Mouse (Mus musculus) heart, embryonic 11.5 days (tissue): ENCODE results near the gene Wdr61. TPM values are rescaled to one million over a fixed set of nuclear protein-coding genes. Genes with fewer than 3 reads are reported as not detected.
A peak's percentile ranks its signal among the peaks of the same experiment; 100 is the strongest.

ENCODE experiments used
- ATAC-seq: fragments of 200-750 bp; cut with Nextera tagmentation; replicated peaks from 2 replicates; pipeline ENCODE4 v1.8.0; 2017; ENCODE audit warnings: moderate library complexity; ENCODE audit not compliant: insufficient number of reproducible peaks, low FRiP score, low TSS enrichment
- H3K27ac ChIP-seq: fragments of 300-500 bp; sonication (generic); 2 replicates; pipeline ENCODE4 v1.5.1; 2014; ENCODE audit warnings: mild to moderate bottlenecking, low read depth, low read length
- H3K27me3 ChIP-seq: fragments of 300-500 bp; sonication (generic); 2 replicates; pipeline ENCODE4 v1.6.1; 2014; ENCODE audit warnings: mild to moderate bottlenecking, low read length, mixed read lengths; ENCODE audit not compliant: control insufficient read depth, insufficient read depth
- H3K36me3 ChIP-seq: fragments of 300-500 bp; sonication (generic); 2 replicates; pipeline ENCODE4 v1.6.1; 2014; ENCODE audit warnings: mild to moderate bottlenecking, low read length, moderate library complexity, mixed read lengths; ENCODE audit not compliant: control insufficient read depth, insufficient read depth
- H3K4me1 ChIP-seq: fragments of 300-500 bp; sonication (generic); 2 replicates; pipeline ENCODE4 v1.6.1; 2014; ENCODE audit warnings: low read length; ENCODE audit not compliant: control insufficient read depth, insufficient read depth
- H3K4me2 ChIP-seq: fragments of 300-500 bp; sonication (generic); 2 replicates; pipeline ENCODE4 v1.6.1; 2014; ENCODE audit warnings: mild to moderate bottlenecking, moderate library complexity
- H3K4me3 ChIP-seq: fragments of 300-500 bp; sonication (generic); 2 replicates; pipeline ENCODE4 v1.5.1; 2014; ENCODE audit warnings: low read depth, low read length
- H3K9ac ChIP-seq: fragments of 300-500 bp; sonication (generic); 2 replicates; pipeline ENCODE4 v1.6.1; 2014; ENCODE audit warnings: mild to moderate bottlenecking, low read depth, low read length, moderate library complexity
- H3K9me3 ChIP-seq: fragments of 300-500 bp; sonication (generic); replicated peaks from 2 replicates; pipeline ENCODE4 v1.6.1; 2016; ENCODE audit warnings: low read length; ENCODE audit not compliant: control insufficient read depth
- WGBS: fragments of 180-500 bp; shearing (Covaris S2); extraction: QIAGEN DNeasy Blood & Tissue Kit; methylation state at CpG from one replicate; pipeline ENCODE4 v1.1.7; 2014; ENCODE audit not compliant: insufficient replicate concordance; 5-methylcytosine and 5-hydroxymethylcytosine counted together
- microRNA-seq: library from miRNA; unstranded; fragments of <30 nt; microRNA quantifications from one replicate; pipeline ENCODE4, GENCODE M21; 2016; ENCODE audit warnings: borderline number of aligned reads
- polyA plus RNA-seq: library from polyadenylated mRNA; unstranded; fragments of >200 nt; fragmentation: Nextera tagmentation; extraction: Ambion mirVana; gene quantifications from 2 replicates; pipeline ENCODE4 v1.2.1, GENCODE M21; 2014

The Wdr61 gene
- polyA plus RNA-seq, 1 experiment from 2014 or later: 124 TPM

- 0 out of 2 replicates have a peak, but pooled peaks have one; percentile 49 for ATAC-seq
- H3K4me2 ChIP-seq: peak overlapping the region; percentile 69
- no peaks in the 10 kb centered on the region for H3K4me1 ChIP-seq
- H3K9me3 ChIP-seq: no peaks in the 10 kb centered on the region
- H3K9ac ChIP-seq: peak overlapping the region; percentile 59; the same call in 1 of the 2 replicates
- H3K4me3 ChIP-seq: peak overlapping the region; percentile 32
- H3K36me3 ChIP-seq: no peaks in the 10 kb centered on the region
- H3K27me3 ChIP-seq: no peaks in the 10 kb centered on the region; the same call in 1 of the 2 replicates
- WGBS: 2% methylated on average over 14 of the region's 14 CpGs
- no peak overlapping the region for H3K27ac ChIP-seq
Observed at GRCm38 (mm10) chr9:54676531-54676986, 57.8 kb downstream of the Wdr61 start.

DNA sequence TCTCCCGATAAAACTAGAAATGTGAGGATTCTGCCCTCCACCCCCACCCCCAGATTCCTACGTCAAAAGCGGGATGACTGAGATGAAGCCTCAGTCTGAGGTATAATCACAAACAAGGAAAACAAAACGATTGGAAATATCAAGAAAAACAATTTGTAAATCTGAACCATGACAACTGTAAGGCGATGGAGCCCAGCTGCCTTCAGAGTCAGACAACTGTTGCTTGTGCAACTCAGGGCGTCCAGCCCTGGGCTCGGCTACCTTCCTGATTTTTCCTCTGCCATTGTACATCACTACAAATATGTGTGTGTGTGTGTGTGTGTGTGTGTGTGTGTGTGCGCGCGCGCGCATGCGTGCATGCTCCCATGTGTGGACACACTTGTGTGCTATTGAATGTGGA, 60.4 kb downstream of the Wdr61 start:
- 85% methylated on average over 13 of the region's 13 CpGs for WGBS
- Histone ChIP-seq H3K4me2 (no peak overlapping the region), H3K27ac (no peak overlapping the region), H3K4me1 (no peaks in the 10 kb centered on the region), H3K4me3 (no peak overlapping the region), H3K36me3 (no peaks in the 10 kb centered on the region), H3K27me3 (no peaks in the 10 kb centered on the region; the same call in 1 of the 2 replicates), H3K9me3 (no peaks in the 10 kb centered on the region), H3K9ac (no peak overlapping the region)
- ATAC-seq: no peak

- no peaks in the 10 kb centered on the region; the same call in 1 of the 2 replicates for H3K27me3 ChIP-seq
- no peak for ATAC-seq
- 80% methylated on average over 3 of the region's 3 CpGs for WGBS
- H3K4me3 ChIP-seq: no peak overlapping the region
- no peak overlapping the region for H3K4me2 ChIP-seq
- H3K36me3 ChIP-seq: no peaks in the 10 kb centered on the region
- no peaks in the 10 kb centered on the region for H3K4me1 ChIP-seq
- no peak overlapping the region for H3K9ac ChIP-seq
- no peaks in the 10 kb centered on the region for H3K9me3 ChIP-seq
- H3K27ac ChIP-seq: no peak overlapping the region
Observed at GRCm38 (mm10) chr9:54671962-54672361, 62.4 kb downstream of the Wdr61 start.

- Histone ChIP-seq H3K36me3 (no peaks in the 10 kb centered on the region), H3K4me2 (no peak overlapping the region), H3K4me1 (no peaks in the 10 kb centered on the region), H3K9me3 (no peaks in the 10 kb centered on the region), H3K27me3 (no peaks in the 10 kb centered on the region), H3K4me3 (no peak overlapping the region), H3K9ac (no peak overlapping the region), H3K27ac (no peak overlapping the region)
- 74% methylated on average over 4 of the region's 4 CpGs for WGBS
- no peak for ATAC-seq
Observed at GRCm38 (mm10) chr9:54668455-54668854, 65.9 kb downstream of the Wdr61 start.

DNA sequence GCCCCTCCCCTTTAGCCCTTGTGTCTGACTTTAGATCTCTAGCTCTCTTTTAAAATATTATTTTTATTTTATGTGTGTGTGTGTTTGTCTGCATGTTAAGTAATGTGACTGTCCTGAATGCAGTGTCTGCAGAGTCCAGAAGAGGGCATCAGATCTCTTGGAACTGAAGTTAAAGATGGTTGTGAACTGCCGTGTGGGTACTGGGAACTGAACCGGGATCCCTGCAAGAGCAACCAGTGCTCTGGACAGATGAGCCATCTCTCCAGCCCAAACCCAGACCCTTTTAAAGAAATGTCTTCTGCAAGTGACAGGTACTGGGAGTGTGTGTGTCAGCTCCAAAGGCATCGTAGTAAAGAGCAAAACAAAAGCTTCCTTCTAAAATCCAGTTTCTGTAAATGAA, 68.2 kb downstream of the Wdr61 start:
- ATAC-seq: no peak
- no peaks in the 10 kb centered on the region for H3K36me3 ChIP-seq
- 88% methylated on average over 3 of the region's 3 CpGs for WGBS

More for the DNA sequence above, 68.2 kb downstream of the Wdr61 start:
- no peaks in the 10 kb centered on the region for H3K27me3 ChIP-seq
- H3K27ac ChIP-seq: no peak overlapping the region
- no peak overlapping the region for H3K4me3 ChIP-seq
- no peak overlapping the region for H3K4me2 ChIP-seq
- no peaks in the 10 kb centered on the region for H3K9me3 ChIP-seq
- no peak overlapping the region for H3K9ac ChIP-seq
- 0 out of 2 replicates have a peak, but pooled peaks cover 3% of the 10 kb centered on the region for H3K4me1 ChIP-seq

Small RNA genes lying within 50 kb of the gene (microRNA-seq; reads per million reads assigned to microRNA genes)
- gene Mir5710: not detected

Other genes starting within 250 kb of the Wdr61 start
- 7.6 and 12.5 TPM in 2 replicates for gene Dmxl2, start 232.9 kb downstream of the Wdr61 start, polyA plus RNA-seq
- not detected in 2 replicates for gene Sh2d7, start 195.5 kb downstream of the Wdr61 start, polyA plus RNA-seq
- gene Cib2, start 174.3 kb downstream of the Wdr61 start, polyA plus RNA-seq: 6.1 TPM in 2 replicates
- 441 and 486 TPM in 2 replicates for gene Idh3a, start 148.2 kb downstream of the Wdr61 start, polyA plus RNA-seq
- 0.24 and 0.36 TPM in 2 replicates for gene Acsbg1, start 72.6 kb downstream of the Wdr61 start, polyA plus RNA-seq
- gene Dnaja4, start 35.6 kb downstream of the Wdr61 start, polyA plus RNA-seq: 19.0 and 25.6 TPM in 2 replicates
- 50.3 and 56.9 TPM in 2 replicates for gene Crabp1, start 30.2 kb upstream of the Wdr61 start, polyA plus RNA-seq
- gene Ireb2, start 129.3 kb upstream of the Wdr61 start, polyA plus RNA-seq: 33.4 and 38.2 TPM in 2 replicates
- 2.6 and 3.7 TPM in 2 replicates for gene Hykk, start 182.8 kb upstream of the Wdr61 start, polyA plus RNA-seq
- 258 and 260 TPM in 2 replicates for gene Psma4, start 216.3 kb upstream of the Wdr61 start, polyA plus RNA-seq
- gene AY074887, start 216.5 kb upstream of the Wdr61 start, polyA plus RNA-seq: 0.41 and 0.79 TPM in 2 replicates
- gene Chrna5, start 246.4 kb upstream of the Wdr61 start, polyA plus RNA-seq: 0.17 TPM in 1 of 2 replicates, not detected in the other